Mouse (Mus musculus): ENCODE measurements around the gene Cux2.

DNA sequence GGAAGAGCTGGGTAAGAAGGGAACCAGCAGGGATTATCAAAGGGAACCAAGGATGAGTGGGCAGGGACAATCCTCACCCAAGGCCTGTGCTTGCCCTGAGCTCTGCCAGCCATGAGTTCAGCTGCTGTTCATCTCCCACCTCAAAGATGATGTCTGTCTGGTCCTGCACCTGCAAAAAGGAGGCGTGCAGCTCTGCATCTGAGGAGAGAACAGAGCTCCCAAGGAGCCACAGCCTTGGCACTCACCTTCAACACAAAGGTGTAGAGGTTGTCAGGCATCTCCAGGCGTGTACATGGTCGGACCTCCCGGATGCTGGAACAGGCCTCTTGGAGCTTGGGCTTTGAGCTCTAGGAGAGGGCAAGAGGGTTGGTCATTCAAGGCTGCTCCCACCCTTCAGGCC lies 231.0 kb downstream of the Cux2 start:
- TF ChIP-seq CTCF (IDR thresholded peaks at IDR 0.05; ENCODE audit: low read depth, low read length) (no peak), POLR2A (IDR thresholded peaks at IDR 0.05; ENCODE audit: borderline replicate concordance, low read depth, low read length) (no peak)

Measured in bone marrow macrophage, adult 2 months (primary cell).